13 mouse cellular contexts compared by ENCODE assay signal in genomic region chr8:34670930-34671715, GRCm38 (mm10).
DNase-seq lines count a peak whose midpoint lies in the region; ATAC-seq lines count a peak whose summit lies in the region.
"Had no signal": no experiment of that assay in that cellular context is flagged by ENCODE, and none has a peak within 500 bp of the region (broad histone marks: within the 10 kb centered on the region; RNA-seq: fewer than 3 reads in every experiment).

No protein-coding gene starts in this region.

- H3K9me3 ChIP-seq in midbrain, embryonic 11.5 days (ENCODE audit: control insufficient read depth, low read length) = no peaks in the 10 kb centered on the region
- H3K9me3 ChIP-seq in midbrain, embryonic 15.5 days = no peaks in the 10 kb centered on the region
- no peaks in the 10 kb centered on the region for H3K9me3 ChIP-seq in stomach, embryonic 16.5 days (replicated peaks; ENCODE audit: control insufficient read depth, low read length)
- H3K9me3 ChIP-seq: embryonic facial prominence, embryonic 13.5 days had no signal

- H3K9ac ChIP-seq in midbrain, embryonic 11.5 days (ENCODE audit: low read length) = no peak overlapping the region
- H3K9ac ChIP-seq in midbrain, embryonic 15.5 days = no peak overlapping the region
- H3K9ac ChIP-seq in stomach, embryonic 16.5 days (ENCODE audit: low read length) = no peak overlapping the region; the same call in 1 of the 2 replicates
- H3K9ac ChIP-seq: embryonic facial prominence, embryonic 13.5 days had no signal

- no peak overlapping the region for H3K4me2 ChIP-seq in midbrain, embryonic 11.5 days
- no peak overlapping the region for H3K4me2 ChIP-seq in midbrain, embryonic 15.5 days
- H3K4me2 ChIP-seq in stomach, embryonic 16.5 days (ENCODE audit: low read depth, low read length) = no peak overlapping the region
- H3K4me2 ChIP-seq: embryonic facial prominence, embryonic 13.5 days; heart, embryonic 11.5 days had no signal

- no peak for ATAC-seq in midbrain, embryonic 11.5 days (ENCODE audit: low FRiP score)
- ATAC-seq in midbrain, embryonic 15.5 days (replicated peaks) = no peak
- ATAC-seq in activated CD4-positive, CD25-positive, alpha-beta regulatory T cell, adult 4 months = peak; percentile 29
- peak; percentile 44; the same call in 1 of the 2 replicates for ATAC-seq in stomach, embryonic 16.5 days (ENCODE audit: insufficient read depth, low FRiP score)

- no peaks in the 10 kb centered on the region for H3K36me3 ChIP-seq in midbrain, embryonic 11.5 days (ENCODE audit: control insufficient read depth, insufficient read depth, low read length)
- no peaks in the 10 kb centered on the region for H3K36me3 ChIP-seq in midbrain, embryonic 15.5 days (replicated peaks)
- no peaks in the 10 kb centered on the region for H3K36me3 ChIP-seq in stomach, embryonic 16.5 days (ENCODE audit: control insufficient read depth, insufficient read depth, low read length)
- H3K36me3 ChIP-seq: embryonic facial prominence, embryonic 13.5 days had no signal

- no peak overlapping the region for H3K4me3 ChIP-seq in midbrain, embryonic 11.5 days (ENCODE audit: low read depth, low read length)
- no peak overlapping the region for H3K4me3 ChIP-seq in midbrain, embryonic 15.5 days
- no peak overlapping the region for H3K4me3 ChIP-seq in stomach, embryonic 16.5 days (replicated peaks; ENCODE audit: low read length)
- H3K4me3 ChIP-seq: embryonic facial prominence, embryonic 13.5 days had no signal

- peak; percentile 82 for DNase-seq in midbrain, embryonic 11.5 days (ENCODE audit: low spot score, missing footprints)
- DNase-seq in liver = peak; percentile 7
- no peak for DNase-seq in right cerebral cortex, postnatal 4 days
- DNase-seq in left cerebral cortex, postnatal 36 days (ENCODE audit: low spot score in 2 of 2) = no peak
- DNase-seq: adrenal gland, postnatal 14 days; cerebellum, adult 8-10 months; kidney, adult 11 months; lung, adult 18-20 months had no signal

- 47% methylated on average over 4 of the region's 4 CpGs for WGBS in midbrain, embryonic 11.5 days
- 47% methylated on average over 4 of the region's 4 CpGs for WGBS in midbrain, embryonic 15.5 days
- WGBS in stomach, embryonic 16.5 days = 28% methylated on average over 4 of the region's 4 CpGs

- intact Hi-C loops in left cerebral cortex, postnatal 36 days (cut with DNase I) = no loop called here

- H3K27ac ChIP-seq in midbrain, embryonic 11.5 days (ENCODE audit: low read depth, low read length) = no peak overlapping the region
- no peak overlapping the region for H3K27ac ChIP-seq in midbrain, embryonic 15.5 days
- H3K27ac ChIP-seq in stomach, embryonic 16.5 days (ENCODE audit: low read length) = peak overlapping the region; percentile 46
- H3K27ac ChIP-seq: embryonic facial prominence, embryonic 13.5 days had no signal

- H3K4me1 ChIP-seq in midbrain, embryonic 11.5 days (ENCODE audit: control insufficient read depth, insufficient read depth, low read length) = no peaks in the 10 kb centered on the region
- H3K4me1 ChIP-seq in midbrain, embryonic 15.5 days = no peaks in the 10 kb centered on the region
- H3K4me1 ChIP-seq in stomach, embryonic 16.5 days (ENCODE audit: control insufficient read depth, insufficient read depth, low read length) = peaks cover 15% of the 10 kb centered on the region

- no peaks in the 10 kb centered on the region for H3K27me3 ChIP-seq in midbrain, embryonic 11.5 days (ENCODE audit: control insufficient read depth, insufficient read depth, low read length)
- no peaks in the 10 kb centered on the region for H3K27me3 ChIP-seq in midbrain, embryonic 15.5 days (replicated peaks)
- H3K27me3 ChIP-seq in stomach, embryonic 16.5 days (ENCODE audit: control insufficient read depth, insufficient read depth, low read length) = no peaks in the 10 kb centered on the region
- H3K27me3 ChIP-seq: embryonic facial prominence, embryonic 13.5 days had no signal

Comparison
In these comparisons a context has a peak if more than half of its experiments do, and no peak if none do; other contexts are left out.
1. ATAC-seq: peak in activated CD4-positive, CD25-positive, alpha-beta regulatory T cell, adult 4 months (single experiment) and stomach, embryonic 16.5 days (single experiment); none in midbrain, embryonic 11.5 days (single experiment) and midbrain, embryonic 15.5 days (single experiment).
2. DNase-seq: peak in midbrain, embryonic 11.5 days (single experiment) and liver (single experiment); none in right cerebral cortex, postnatal 4 days (single experiment) and left cerebral cortex, postnatal 36 days (0 of 2).